Mouse (Mus musculus) C2C12 (cell line): ENCODE measurements at regions not wholly inside any gene's neighbourhood (a gene's known extent, or its start where the extent isn't known, plus 50 kb on each side); places are given as distances from the start of the nearest gene placed in this dataset.

Experiments
- H3K27me3 ChIP-seq: one replicate; pipeline ENCODE4 v1.6.1; 2011; ENCODE audit not compliant: control insufficient read depth, insufficient read depth, insufficient read length
- H3K36me3 ChIP-seq: one replicate; pipeline ENCODE4 v1.6.1; 2011; ENCODE audit not compliant: control insufficient read depth, insufficient read depth
- H3K4me3 ChIP-seq: one replicate; pipeline ENCODE4 v1.5.1; 2011; ENCODE audit warnings: mild to moderate bottlenecking, control low read depth; ENCODE audit not compliant: poor library complexity, insufficient read depth, severe bottlenecking
- H3K79me2 ChIP-seq: one replicate; pipeline ENCODE4 v1.6.1; 2011; ENCODE audit not compliant: control insufficient read depth, insufficient read depth
- H3K79me3 ChIP-seq: one replicate; pipeline ENCODE4 v1.6.1; 2011; ENCODE audit warnings: low read depth, control low read depth
- H3ac ChIP-seq: one replicate; pipeline ENCODE3; 2011; ENCODE audit warnings: low read depth; ENCODE audit not compliant: control insufficient read depth, insufficient read length
- CEBPB ChIP-seq: IDR thresholded peaks from one replicate; pipeline ENCODE4 v1.6.1; 2011; ENCODE audit warnings: low read depth, mild to moderate bottlenecking, control low read depth, moderate library complexity
- CTCF ChIP-seq: IDR thresholded peaks from one replicate; pipeline ENCODE4 v1.5.1; 2011; ENCODE audit not compliant: control insufficient read depth, insufficient read depth, insufficient read length
- FOSL1 ChIP-seq: IDR thresholded peaks from one replicate; pipeline ENCODE4 v1.8.0; 2011; ENCODE audit warnings: mild to moderate bottlenecking, low read length; ENCODE audit not compliant: poor library complexity, insufficient read depth, severe bottlenecking
- MAX ChIP-seq: IDR thresholded peaks from one replicate; pipeline ENCODE4 v1.6.1; 2011; ENCODE audit warnings: mild to moderate bottlenecking, control low read depth
- MYOD1 ChIP-seq: IDR thresholded peaks from one replicate; pipeline ENCODE4 v1.6.1; 2011; ENCODE audit warnings: low read depth; ENCODE audit not compliant: control insufficient read depth, insufficient read length
- MYOG ChIP-seq: IDR thresholded peaks from one replicate; pipeline ENCODE4 v1.6.1; 2011; ENCODE audit not compliant: control insufficient read depth, insufficient read length; ENCODE audit errors: extremely low read depth
- USF1 ChIP-seq: IDR thresholded peaks from one replicate; pipeline ENCODE4 v1.6.1; 2011; ENCODE audit warnings: low read depth, mild to moderate bottlenecking, control low read depth, moderate library complexity

GRCm38 (mm10) chr19:54252145-54252664 is 208.3 kb downstream of the Adra2a start:
- Histone ChIP-seq H3K36me3 (no peaks in the 10 kb centered on the region), H3K27me3 (peaks cover 3% of the 10 kb centered on the region), H3K4me3 (no peak overlapping the region), H3K79me2 (no peaks in the 10 kb centered on the region), H3K79me3 (no peaks in the 10 kb centered on the region), H3ac (no peak overlapping the region)
- no peak for TF ChIP-seq MYOG
- no peak for TF ChIP-seq USF1
- no peak for TF ChIP-seq CEBPB
- TF ChIP-seq CTCF: no peak
- no peak for TF ChIP-seq MYOD1
- no peak for TF ChIP-seq MAX
- no peak for TF ChIP-seq FOSL1

- Histone ChIP-seq H3ac (no peak overlapping the region), H3K36me3 (no peaks in the 10 kb centered on the region), H3K79me3 (no peaks in the 10 kb centered on the region), H3K4me3 (no peak overlapping the region), H3K27me3 (peaks cover 3% of the 10 kb centered on the region), H3K79me2 (no peaks in the 10 kb centered on the region)
- TF ChIP-seq CTCF (no peak), USF1 (no peak), MYOG (no peak), FOSL1 (no peak)
These were observed 213.9 kb downstream of the Adra2a start for GRCm38 (mm10) chr19:54257889-54258288.

- H3ac ChIP-seq: no peak overlapping the region
- TF ChIP-seq MYOG (no peak), USF1 (no peak), MYOD1 (no peak), MAX (no peak), CEBPB (no peak), FOSL1 (no peak), CTCF (no peak)
- no peaks in the 10 kb centered on the region for H3K79me2 ChIP-seq
- H3K79me3 ChIP-seq: no peaks in the 10 kb centered on the region
- no peak overlapping the region for H3K4me3 ChIP-seq
- peaks cover 3% of the 10 kb centered on the region for H3K27me3 ChIP-seq
- no peaks in the 10 kb centered on the region for H3K36me3 ChIP-seq
These were observed 215.2 kb downstream of the Adra2a start for GRCm38 (mm10) chr19:54259175-54259574.

GRCm38 (mm10) chr19:54277368-54277767 is 233.4 kb downstream of the Adra2a start:
- Histone ChIP-seq H3K4me3 (no peak overlapping the region), H3K79me2 (no peaks in the 10 kb centered on the region), H3K79me3 (no peaks in the 10 kb centered on the region), H3ac (no peak overlapping the region), H3K27me3 (no peaks in the 10 kb centered on the region), H3K36me3 (no peaks in the 10 kb centered on the region)
- TF ChIP-seq FOSL1: no peak
- no peak for TF ChIP-seq USF1
- TF ChIP-seq MYOD1: no peak
- TF ChIP-seq CEBPB: no peak
- TF ChIP-seq CTCF: no peak
- TF ChIP-seq MAX: no peak

GRCm38 (mm10) chr19:54285481-54285880 is 241.5 kb downstream of the Adra2a start:
- TF ChIP-seq CTCF: no peak
- TF ChIP-seq MAX: no peak
- TF ChIP-seq FOSL1: no peak
- TF ChIP-seq USF1: no peak
- no peak for TF ChIP-seq MYOG
- no peak for TF ChIP-seq MYOD1
- TF ChIP-seq CEBPB: no peak
- H3K4me3 ChIP-seq: no peak overlapping the region
- no peaks in the 10 kb centered on the region for H3K79me3 ChIP-seq
- no peak overlapping the region for H3ac ChIP-seq
- H3K36me3 ChIP-seq: no peaks in the 10 kb centered on the region
- no peaks in the 10 kb centered on the region for H3K79me2 ChIP-seq
- no peaks in the 10 kb centered on the region for H3K27me3 ChIP-seq
